Mouse (Mus musculus) left cerebral cortex, postnatal 4 days (tissue): ENCODE measurements around the gene Haao. TPM values are rescaled to one million over a fixed set of nuclear protein-coding genes. Genes with fewer than 3 reads are reported as not detected.

Experiments used
- DNase-seq: peaks from one replicate; pipeline ENCODE4 v3.0.0-alpha.2; 2022
- intact Hi-C: fragments of 180-260 bp; cut with DNase I; formaldehyde crosslinking; loops from one replicate; pipeline ENCODE4 v1.15.1; 2025
- total RNA-seq, 2 experiments: library from RNA; stranded (reverse); gene quantifications; 2 replicates each; pipeline ENCODE4 v1.2.3; 2021

Haao gene
- total RNA-seq, 2 experiments from 2014 or later: 0.20 TPM; not detected in 1

- DNase-seq: no peak
- intact Hi-C loops: no loop called here
These were observed 48.2 kb downstream of the Haao start for GRCm38 (mm10) chr17:83799506-83800050.

- intact Hi-C loops: no loop called here
- DNase-seq: no peak
These were observed 52.6 kb downstream of the Haao start for GRCm38 (mm10) chr17:83795121-83795520.

GRCm38 (mm10) chr17:83792388-83792787, 55.4 kb downstream of the Haao start:
- intact Hi-C loops: no loop called here
- DNase-seq: no peak

- intact Hi-C loops: loop anchor here (2.0 kb wide), 1 partner anchor 43 kb away; no protein-coding TSS in a partner anchor
These were observed 57.6 kb downstream of the Haao start for GRCm38 (mm10) chr17:83790158-83790557.

GRCm38 (mm10) chr17:83786418-83786817, 61.3 kb downstream of the Haao start:
- DNase-seq: no peak
- intact Hi-C loops: no loop called here

More at GRCm38 (mm10) chr17:83790158-83790557, 57.6 kb downstream of the Haao start:
- DNase-seq: no peak

GRCm38 (mm10) chr17:83782740-83783139, 65.0 kb downstream of the Haao start:
- intact Hi-C loops: no loop called here
- peak; percentile 18 for DNase-seq

Other genes starting within 250 kb of the Haao start
- gene Kcng3, start 216.1 kb downstream of the Haao start, total RNA-seq: 1 to 10 TPM; 4.0 to 4.9 TPM
- 10 to 100 TPM; 56.0 to 61.5 TPM for gene Mta3, start 141.8 kb downstream of the Haao start, total RNA-seq